Mouse (Mus musculus): ENCODE measurements at regions not wholly inside any gene's neighbourhood (a gene's known extent, or its start where the extent isn't known, plus 50 kb on each side); places are given as distances from the start of the nearest gene placed in this dataset.

GRCm38 (mm10) chr4:17360796-17361195, 2244.5 kb upstream of the Gm12353 start:
- Histone ChIP-seq H3K4me2 (ENCODE audit: low read length) (no peak overlapping the region), H3K27ac (replicated peaks; ENCODE audit: low read depth, low read length) (no peak overlapping the region), H3K27me3 (ENCODE audit: control insufficient read depth, insufficient read depth, low read length) (no peaks in the 10 kb centered on the region), H3K9me3 (ENCODE audit: control insufficient read depth, low read length) (no peaks in the 10 kb centered on the region), H3K4me1 (ENCODE audit: control insufficient read depth, insufficient read depth, low read length) (no peaks in the 10 kb centered on the region), H3K4me3 (replicated peaks; ENCODE audit: low read depth, low read length) (no peak overlapping the region), H3K36me3 (ENCODE audit: control insufficient read depth, insufficient read depth, low read length) (no peaks in the 10 kb centered on the region), H3K9ac (replicated peaks; ENCODE audit: low read length) (no peak overlapping the region)
- WGBS, result 81% methylated on average over 2 of the region's 2 CpGs
- ATAC-seq (ENCODE audit: low FRiP score, low TSS enrichment), result no peak
- no peak for DNase-seq
